Mouse (Mus musculus): Measurements from ENCODE around the gene Rundc3a. TPM values are rescaled to one million over a fixed set of nuclear protein-coding genes. Genes with fewer than 3 reads are reported as not detected.

Gene Rundc3a
- polyA plus RNA-seq, 1 experiment = 53.7 TPM

DNA sequence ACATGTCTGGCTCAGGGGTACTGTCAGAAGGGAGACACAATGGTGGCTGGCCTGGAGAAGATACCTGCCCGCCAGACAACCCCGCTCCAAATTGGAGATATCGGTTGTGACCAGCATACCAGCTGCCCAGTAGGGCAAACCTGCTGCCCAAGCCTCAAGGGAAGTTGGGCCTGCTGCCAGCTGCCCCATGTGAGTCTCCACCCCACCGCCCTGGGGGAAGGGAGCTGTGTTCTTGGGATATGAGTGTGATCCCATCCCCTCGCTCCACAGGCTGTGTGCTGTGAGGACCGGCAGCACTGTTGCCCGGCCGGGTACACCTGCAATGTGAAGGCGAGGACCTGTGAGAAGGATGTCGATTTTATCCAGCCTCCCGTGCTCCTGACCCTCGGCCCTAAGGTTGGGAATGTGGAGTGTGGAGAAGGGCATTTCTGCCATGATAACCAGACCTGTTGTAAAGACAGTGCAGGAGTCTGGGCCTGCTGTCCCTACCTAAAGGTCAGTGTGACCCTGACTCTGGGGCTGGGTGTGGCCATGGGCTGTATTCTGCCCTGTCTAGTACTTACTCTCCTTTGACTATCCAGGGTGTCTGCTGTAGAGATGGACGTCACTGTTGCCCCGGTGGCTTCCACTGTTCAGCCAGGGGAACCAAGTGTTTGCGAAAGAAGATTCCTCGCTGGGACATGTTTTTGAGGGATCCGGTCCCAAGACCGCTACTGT, 42.7 kb downstream of the Rundc3a start:
- H3K4me3 ChIP-seq (ENCODE audit: control insufficient read depth, low read depth, low read length) = no peak overlapping the region
- no peaks in the 10 kb centered on the region for H3K36me3 ChIP-seq (ENCODE audit: control insufficient read depth, insufficient read depth, low read length)
- TF ChIP-seq POLR2A (IDR thresholded peaks at IDR 0.05; ENCODE audit: control insufficient read depth, low read depth, low read length) (no peak), CTCF (IDR thresholded peaks at IDR 0.05; ENCODE audit: control insufficient read depth, insufficient read depth, insufficient replicate concordance, low read depth, low read length) (no peak)
- peaks cover 16% of the 10 kb centered on the region for H3K4me1 ChIP-seq (ENCODE audit: control insufficient read depth, insufficient read depth, low read length)
- H3K27me3 ChIP-seq (ENCODE audit: control insufficient read depth, insufficient read depth, low read length) = no peaks in the 10 kb centered on the region
- H3K27ac ChIP-seq (ENCODE audit: control insufficient read depth, insufficient read depth, low read depth, low read length) = no peak overlapping the region

DNA sequence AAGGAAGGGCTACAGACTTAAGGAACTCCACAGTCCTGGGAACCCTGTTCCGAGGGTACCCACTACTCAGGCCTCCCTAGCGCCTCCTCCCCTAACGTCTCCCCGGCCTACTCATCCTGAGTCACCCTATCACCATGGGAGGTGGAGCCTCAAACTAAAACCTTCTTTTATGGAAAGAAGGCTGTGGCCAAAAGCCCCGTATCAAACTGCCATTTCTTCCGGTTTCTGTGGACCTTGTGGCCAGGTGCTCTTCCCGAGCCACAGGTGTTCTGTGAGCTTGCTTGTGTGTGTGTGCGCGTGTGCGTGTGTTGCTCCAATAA, 43.2 kb downstream of the Rundc3a start:
- Histone ChIP-seq H3K4me1 (ENCODE audit: control insufficient read depth, insufficient read depth, low read length) (peaks cover 16% of the 10 kb centered on the region), H3K4me3 (ENCODE audit: control insufficient read depth, low read depth, low read length) (no peak overlapping the region), H3K27ac (ENCODE audit: control insufficient read depth, insufficient read depth, low read depth, low read length) (no peak overlapping the region), H3K36me3 (ENCODE audit: control insufficient read depth, insufficient read depth, low read length) (no peaks in the 10 kb centered on the region), H3K27me3 (ENCODE audit: control insufficient read depth, insufficient read depth, low read length) (no peaks in the 10 kb centered on the region)
- TF ChIP-seq CTCF (IDR thresholded peaks at IDR 0.05; ENCODE audit: control insufficient read depth, insufficient read depth, insufficient replicate concordance, low read depth, low read length) (no peak), POLR2A (IDR thresholded peaks at IDR 0.05; ENCODE audit: control insufficient read depth, low read depth, low read length) (no peak)

DNA sequence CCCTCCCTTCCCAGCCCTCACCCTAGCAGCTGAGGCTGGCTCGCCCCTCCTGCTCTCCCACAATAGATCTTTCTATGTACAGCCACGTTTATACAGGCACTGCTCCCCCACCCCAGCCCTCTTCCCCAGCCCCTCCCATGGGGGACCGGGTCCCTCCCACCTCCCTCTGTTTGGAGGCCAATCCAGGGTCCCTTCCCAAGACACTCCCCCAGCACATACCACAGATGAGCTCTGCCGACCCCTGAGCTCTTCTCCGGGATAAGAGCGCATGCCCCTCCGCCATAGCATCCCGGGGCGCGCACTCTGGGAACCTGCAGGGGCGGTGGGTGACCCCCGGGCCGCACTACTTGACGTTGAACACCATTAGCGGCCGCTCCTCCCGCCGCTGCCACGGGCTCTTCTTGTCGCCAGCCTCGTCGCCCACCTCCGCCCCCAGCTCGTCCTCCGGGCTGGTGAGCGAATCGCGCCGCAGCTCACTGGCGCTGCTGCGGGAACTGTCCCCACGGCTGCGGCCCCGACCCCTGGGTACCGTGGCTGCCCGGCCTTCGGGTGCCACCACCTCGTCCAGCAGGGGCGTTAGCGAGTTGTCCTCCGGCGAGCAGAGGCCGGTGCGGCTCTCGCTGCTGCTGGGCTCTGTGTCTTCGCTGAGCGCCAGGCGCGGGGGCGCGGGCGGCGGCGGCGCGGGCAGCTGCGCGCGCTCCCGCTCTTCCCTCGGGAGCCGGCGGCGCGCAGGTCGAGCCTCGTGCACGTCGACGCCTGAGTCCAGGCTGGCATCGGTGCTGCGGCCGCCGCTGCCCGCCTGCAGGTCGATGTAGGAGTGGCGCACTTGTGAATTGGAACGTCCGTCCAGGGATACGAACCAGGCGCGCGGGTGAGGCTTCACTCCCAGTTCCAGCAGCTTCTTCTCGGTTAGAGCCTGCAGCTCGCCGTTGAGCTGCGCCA, 44.2 kb downstream of the Rundc3a start:
- TF ChIP-seq POLR2A (IDR thresholded peaks at IDR 0.05; ENCODE audit: control insufficient read depth, low read depth, low read length) (no peak), CTCF (IDR thresholded peaks at IDR 0.05; ENCODE audit: control insufficient read depth, insufficient read depth, insufficient replicate concordance, low read depth, low read length) (no peak)
- Histone ChIP-seq H3K4me3 (ENCODE audit: control insufficient read depth, low read depth, low read length) (peak overlapping the region; percentile 85), H3K27me3 (ENCODE audit: control insufficient read depth, insufficient read depth, low read length) (no peaks in the 10 kb centered on the region), H3K27ac (ENCODE audit: control insufficient read depth, insufficient read depth, low read depth, low read length) (no peak overlapping the region), H3K4me1 (ENCODE audit: control insufficient read depth, insufficient read depth, low read length) (peaks cover 16% of the 10 kb centered on the region), H3K36me3 (ENCODE audit: control insufficient read depth, insufficient read depth, low read length) (no peaks in the 10 kb centered on the region)

DNA sequence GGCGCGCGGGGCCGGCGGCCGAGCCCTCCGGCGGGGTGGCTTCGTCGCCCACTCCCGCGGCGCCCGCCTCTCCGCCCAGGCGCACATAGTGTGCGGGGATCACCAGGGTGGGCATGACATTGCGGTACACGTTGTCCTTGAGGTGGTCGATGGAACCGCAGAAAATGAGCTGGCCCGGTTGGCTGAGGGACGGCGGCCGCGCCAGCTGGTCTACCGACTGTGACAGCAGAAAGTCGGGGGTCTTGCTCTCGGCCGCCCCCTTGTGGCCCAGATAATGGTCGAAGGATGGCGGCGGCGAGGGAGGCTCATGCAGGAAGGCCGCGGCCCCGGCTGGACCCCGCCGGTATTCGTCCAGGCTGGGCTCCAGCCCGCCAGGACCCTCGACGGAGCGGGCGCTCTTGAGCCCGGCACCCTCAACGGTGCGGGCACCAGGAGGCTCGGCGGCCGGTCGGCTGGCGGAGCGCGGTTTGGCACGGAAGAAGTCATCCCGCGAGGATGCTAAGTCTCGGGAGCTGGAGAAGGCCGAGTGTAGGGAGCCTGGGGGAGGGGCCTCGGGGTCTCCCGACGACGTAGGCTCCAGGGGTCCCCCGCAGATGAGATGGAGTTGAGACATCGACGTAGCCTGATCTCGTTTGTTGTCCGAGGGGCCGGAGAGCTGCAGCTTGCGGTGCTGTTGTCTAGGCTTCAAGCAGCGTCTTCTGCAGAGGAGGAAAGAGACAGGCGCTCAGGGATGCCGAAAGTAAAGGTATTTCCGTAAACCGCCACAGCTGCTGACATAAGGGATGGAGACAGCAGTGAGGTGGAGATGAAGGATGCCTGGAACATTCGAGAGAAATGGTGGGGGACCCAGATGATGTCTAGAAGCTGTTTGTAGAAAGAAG, 45.2 kb downstream of the Rundc3a start:
- Histone ChIP-seq H3K4me1 (ENCODE audit: control insufficient read depth, insufficient read depth, low read length) (peaks cover 16% of the 10 kb centered on the region), H3K27me3 (ENCODE audit: control insufficient read depth, insufficient read depth, low read length) (no peaks in the 10 kb centered on the region), H3K36me3 (ENCODE audit: control insufficient read depth, insufficient read depth, low read length) (no peaks in the 10 kb centered on the region), H3K27ac (ENCODE audit: control insufficient read depth, insufficient read depth, low read depth, low read length) (no peak overlapping the region), H3K4me3 (ENCODE audit: control insufficient read depth, low read depth, low read length) (peak overlapping the region; percentile 85)
- TF ChIP-seq POLR2A (IDR thresholded peaks at IDR 0.05; ENCODE audit: control insufficient read depth, low read depth, low read length) (no peak), CTCF (IDR thresholded peaks at IDR 0.05; ENCODE audit: control insufficient read depth, insufficient read depth, insufficient replicate concordance, low read depth, low read length) (peak; percentile 81)

DNA sequence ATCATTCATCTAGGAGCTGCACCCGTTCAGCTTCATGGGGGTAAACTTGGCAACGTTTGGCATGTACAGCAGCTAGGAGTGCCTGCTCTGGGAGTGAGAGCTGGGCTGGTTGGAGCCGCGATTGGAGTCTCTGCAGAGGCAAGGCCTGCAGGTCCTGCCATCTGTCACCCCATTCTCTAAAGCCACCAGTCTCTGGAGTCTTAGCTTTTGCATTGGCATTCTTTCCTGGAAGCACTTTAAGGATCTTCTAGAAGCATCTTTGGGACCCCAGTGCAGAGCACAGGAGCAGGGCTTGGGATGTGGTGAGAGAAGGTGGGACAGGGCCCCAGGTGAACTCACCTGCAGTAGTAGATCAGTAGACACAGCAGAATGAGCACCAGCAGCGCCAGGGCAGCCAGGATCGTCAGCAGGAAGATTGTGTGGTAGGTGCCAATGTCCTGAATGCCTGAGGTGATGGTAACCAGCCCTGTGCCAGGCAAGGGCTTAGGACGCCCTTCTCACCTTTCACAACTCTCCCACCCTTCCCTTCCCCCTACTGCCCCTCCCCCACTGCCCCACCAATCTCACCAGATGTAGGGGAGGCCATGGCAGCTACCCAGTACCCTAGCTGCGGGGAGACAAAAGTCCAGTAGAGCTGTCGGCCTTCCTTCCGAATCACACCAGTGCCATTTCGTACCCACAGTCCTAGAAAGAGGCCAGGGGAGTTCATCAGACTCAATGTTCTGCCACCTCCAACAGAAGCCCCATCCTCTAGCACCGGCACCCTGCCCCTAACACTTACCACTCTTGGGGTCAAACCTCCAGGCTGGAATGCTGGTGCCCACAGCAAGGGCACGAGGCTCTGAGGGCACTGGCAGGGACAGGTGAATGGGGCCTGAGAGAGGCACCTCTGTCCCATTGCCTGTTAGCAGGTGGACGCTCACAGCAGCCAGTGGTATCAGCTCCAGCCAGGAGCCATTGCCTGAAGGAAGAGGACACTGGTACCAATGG, 46.2 kb downstream of the Rundc3a start:
- H3K27me3 ChIP-seq (ENCODE audit: control insufficient read depth, insufficient read depth, low read length) = no peaks in the 10 kb centered on the region
- no peaks in the 10 kb centered on the region for H3K36me3 ChIP-seq (ENCODE audit: control insufficient read depth, insufficient read depth, low read length)
- H3K4me1 ChIP-seq (ENCODE audit: control insufficient read depth, insufficient read depth, low read length) = peaks cover 16% of the 10 kb centered on the region
- H3K4me3 ChIP-seq (ENCODE audit: control insufficient read depth, low read depth, low read length) = no peak overlapping the region
- TF ChIP-seq POLR2A (IDR thresholded peaks at IDR 0.05; ENCODE audit: control insufficient read depth, low read depth, low read length) = no peak
- TF ChIP-seq CTCF (IDR thresholded peaks at IDR 0.05; ENCODE audit: control insufficient read depth, insufficient read depth, insufficient replicate concordance, low read depth, low read length) = no peak
- no peak overlapping the region for H3K27ac ChIP-seq (ENCODE audit: control insufficient read depth, insufficient read depth, low read depth, low read length)

DNA sequence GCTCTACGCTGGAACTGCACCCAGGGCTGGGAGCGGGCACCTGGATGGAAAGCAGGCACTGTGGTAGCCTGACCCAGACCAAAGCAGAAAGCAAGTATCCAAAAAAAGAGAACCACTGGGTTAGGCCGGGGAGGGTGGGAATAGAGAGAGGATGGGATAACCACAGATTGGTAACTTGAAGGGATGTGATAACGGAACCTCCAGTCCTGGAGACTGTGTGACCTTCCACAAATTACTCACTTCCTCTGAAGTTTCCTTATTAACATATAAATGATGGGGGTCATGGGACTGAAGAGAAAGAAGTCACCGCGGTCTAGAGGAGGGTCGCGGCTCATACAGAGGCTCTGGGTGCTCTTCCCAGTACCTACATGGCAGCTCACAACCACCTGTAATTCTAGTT, 47.1 kb downstream of the Rundc3a start:
- Histone ChIP-seq H3K27ac (ENCODE audit: control insufficient read depth, insufficient read depth, low read depth, low read length) (no peak overlapping the region), H3K27me3 (ENCODE audit: control insufficient read depth, insufficient read depth, low read length) (no peaks in the 10 kb centered on the region), H3K4me3 (ENCODE audit: control insufficient read depth, low read depth, low read length) (no peak overlapping the region), H3K36me3 (ENCODE audit: control insufficient read depth, insufficient read depth, low read length) (no peaks in the 10 kb centered on the region), H3K4me1 (ENCODE audit: control insufficient read depth, insufficient read depth, low read length) (peaks cover 16% of the 10 kb centered on the region)
- TF ChIP-seq CTCF (IDR thresholded peaks at IDR 0.05; ENCODE audit: control insufficient read depth, insufficient read depth, insufficient replicate concordance, low read depth, low read length) = no peak
- no peak for TF ChIP-seq POLR2A (IDR thresholded peaks at IDR 0.05; ENCODE audit: control insufficient read depth, low read depth, low read length)
